Mouse (Mus musculus) testis, postnatal 14 days (tissue): Measurements from ENCODE around the gene Lrrc71.

Experiments
- DNase-seq: peaks from one replicate; pipeline ENCODE4 v3.0.0; 2021; ENCODE audit warnings: low spot score

The Lrrc71 gene

GRCm38 (mm10) chr3:87763683-87764289, 15.4 kb upstream of the Lrrc71 start:
- DNase-seq, result peak; percentile 69

- DNase-seq, result no peak
Observed at GRCm38 (mm10) chr3:87763202-87763601, 14.8 kb upstream of the Lrrc71 start.

DNA sequence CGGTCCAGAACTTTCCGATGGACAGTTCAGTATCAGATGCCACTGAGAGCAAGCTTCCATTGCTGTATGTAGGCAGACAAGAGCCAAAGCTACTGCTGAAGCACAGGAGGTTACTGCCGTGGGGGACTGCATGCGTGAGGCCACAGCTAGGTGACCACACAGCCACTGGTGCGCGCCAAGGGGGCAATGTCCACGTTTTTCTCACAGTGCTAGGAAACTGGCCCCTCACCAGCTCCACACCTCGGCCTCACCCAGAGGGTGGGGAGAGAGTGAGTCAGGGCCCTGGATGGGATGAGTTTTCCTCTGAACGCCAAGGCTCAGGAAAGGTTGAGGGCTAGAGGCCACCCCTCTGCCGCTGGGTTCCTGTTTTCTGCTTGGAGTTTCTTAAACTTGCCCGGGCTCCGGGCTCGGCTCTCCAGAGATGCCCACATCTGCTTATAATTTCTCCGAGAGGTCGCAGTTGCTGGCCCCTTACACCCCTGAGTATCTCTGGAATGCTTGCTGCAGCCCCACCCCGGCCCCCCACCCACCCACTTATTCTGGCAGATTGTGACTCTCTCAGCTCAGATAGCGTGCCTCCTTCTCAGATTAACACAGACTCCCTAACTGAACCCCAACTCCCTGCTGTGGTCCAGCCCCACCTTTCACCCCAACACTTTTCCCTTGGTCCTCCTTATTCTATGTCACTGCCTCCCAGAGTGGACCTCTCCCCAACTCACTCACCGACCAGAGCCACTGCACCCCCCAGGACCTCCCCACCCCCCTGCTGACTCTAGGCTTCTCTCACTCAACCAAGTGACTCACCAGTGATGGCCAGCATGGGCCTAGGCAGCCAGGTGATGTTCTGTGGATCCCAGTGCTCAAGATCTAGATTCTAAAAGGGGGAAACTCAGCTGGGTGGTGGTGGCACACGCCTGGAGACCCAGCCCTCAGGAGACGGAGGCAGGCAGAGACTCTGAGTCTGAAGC, 13.3 kb upstream of the Lrrc71 start:
- DNase-seq, result no peak

DNA sequence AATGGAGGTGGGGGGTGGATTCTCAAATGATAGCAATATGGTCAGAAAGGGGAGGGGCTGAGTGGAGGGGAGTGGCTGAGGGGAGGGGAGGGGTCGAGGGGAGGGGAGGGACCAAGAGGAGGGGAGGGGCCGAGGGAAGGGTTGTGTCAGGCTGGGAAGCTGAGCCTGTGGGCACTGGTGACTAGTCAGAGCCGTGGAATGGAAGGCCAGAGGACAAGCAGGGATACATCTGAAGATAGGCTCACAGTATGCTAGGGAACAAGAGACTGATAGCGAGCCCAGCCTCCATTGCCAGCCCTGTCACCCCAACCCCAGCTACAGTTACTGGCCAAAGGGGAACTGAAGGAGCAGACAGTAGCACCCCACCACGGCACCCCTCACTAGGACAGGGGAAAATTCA, 10.2 kb upstream of the Lrrc71 start:
- no peak for DNase-seq

- no peak for DNase-seq
Observed at GRCm38 (mm10) chr3:87756488-87756887, 8.1 kb upstream of the Lrrc71 start.

DNA sequence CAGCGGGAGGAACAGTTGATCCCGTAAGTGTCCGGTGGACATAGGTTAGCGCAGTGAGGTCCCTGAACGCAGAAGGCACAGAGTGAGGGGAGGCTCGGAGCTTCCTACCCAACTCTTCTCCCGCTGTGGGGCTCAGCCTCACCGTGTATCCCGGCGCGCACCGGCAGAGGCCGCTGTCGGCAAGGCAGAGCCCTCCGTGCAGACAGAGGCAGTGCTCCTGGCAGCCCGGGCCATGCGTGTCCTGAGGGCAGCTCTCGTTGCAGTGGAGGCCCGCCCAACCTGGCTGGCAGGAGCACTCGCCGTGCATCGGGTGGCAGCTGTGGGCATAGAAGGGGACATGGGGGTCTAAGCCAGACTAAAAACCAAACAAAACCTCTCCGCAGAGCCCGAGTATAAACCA, 7.5 kb upstream of the Lrrc71 start:
- peak; percentile 83 for DNase-seq

GRCm38 (mm10) chr3:87753829-87754228, 5.4 kb upstream of the Lrrc71 start:
- no peak for DNase-seq

DNA sequence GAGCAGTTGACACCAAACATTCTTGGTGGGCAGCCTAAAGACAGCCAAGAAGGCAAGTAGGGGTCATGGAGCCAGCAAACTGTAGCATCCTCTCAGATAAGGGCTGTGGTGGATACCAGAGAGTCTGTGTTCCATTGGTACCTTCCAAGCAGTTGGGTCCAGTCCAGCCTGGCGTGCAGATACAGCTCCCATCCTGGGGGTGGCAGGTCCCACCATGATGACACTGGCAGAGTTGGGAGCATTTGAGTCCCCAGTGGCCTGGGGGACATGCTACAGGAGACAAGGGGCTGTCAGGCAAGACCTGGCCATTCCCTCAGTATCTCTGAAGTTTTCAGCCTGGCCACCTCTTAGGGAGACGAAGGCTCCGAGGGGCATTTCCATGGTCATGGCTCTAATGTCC, 4.1 kb upstream of the Lrrc71 start:
- DNase-seq, result no peak

DNA sequence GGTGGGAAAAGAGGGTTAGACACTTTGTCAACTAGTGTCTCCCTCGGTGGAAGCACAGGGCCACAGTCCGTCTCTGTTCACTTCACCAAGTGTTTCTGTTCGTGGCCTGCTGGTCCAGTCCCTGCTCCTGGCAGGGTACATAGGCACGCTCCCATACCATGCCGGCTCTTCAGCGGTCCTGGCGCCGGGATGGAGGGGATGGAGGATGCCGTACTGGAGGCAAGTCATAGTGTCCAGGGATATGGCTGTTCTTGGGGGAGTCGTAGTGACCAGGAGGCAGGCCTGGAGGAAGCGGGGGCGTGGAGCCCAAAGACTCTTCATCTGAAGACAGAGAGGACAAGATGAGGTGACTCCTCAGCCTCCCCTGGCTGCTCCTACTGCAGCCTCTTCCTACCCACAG, 1.6 kb upstream of the Lrrc71 start:
- no peak for DNase-seq

GRCm38 (mm10) chr3:87749036-87749435, 611 bp upstream of the Lrrc71 start:
- DNase-seq, result no peak

DNA sequence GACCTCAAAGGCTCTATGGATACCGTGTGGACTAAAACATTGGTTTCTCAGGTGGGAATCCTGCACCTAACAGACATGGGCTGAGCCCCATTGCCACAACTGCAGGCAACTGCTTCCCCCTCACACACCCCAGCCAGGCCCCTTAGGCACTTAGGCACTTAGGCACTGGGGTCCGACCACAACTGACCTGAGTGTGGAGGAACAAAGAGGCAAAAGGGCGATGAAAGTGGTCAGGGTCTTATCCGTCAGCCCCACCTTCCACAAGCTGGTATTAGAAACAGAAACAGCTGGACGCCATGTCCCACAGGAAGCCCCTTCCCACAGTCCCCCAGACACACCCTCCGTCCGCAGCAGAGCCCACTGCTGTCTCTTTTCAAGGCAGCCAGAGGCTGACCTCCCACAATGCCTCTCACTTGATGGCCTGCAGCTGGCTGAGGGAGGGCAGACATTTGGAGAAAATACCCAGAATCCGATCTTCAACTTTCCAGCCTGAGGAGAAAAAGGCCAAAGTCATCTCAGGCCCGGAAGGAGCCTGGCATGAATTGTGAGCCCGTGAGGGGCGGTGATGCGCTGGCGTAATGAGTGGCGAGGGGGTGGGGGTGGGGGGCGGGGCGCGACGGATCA, 3.3 kb downstream of the Lrrc71 start:
- DNase-seq, result no peak

GRCm38 (mm10) chr3:87743927-87744326, 4.5 kb downstream of the Lrrc71 start:
- DNase-seq, result no peak

GRCm38 (mm10) chr3:87742735-87743134, 5.7 kb downstream of the Lrrc71 start:
- no peak for DNase-seq

- DNase-seq, result no peak
Observed at GRCm38 (mm10) chr3:87742013-87742412, 6.4 kb downstream of the Lrrc71 start.

DNA sequence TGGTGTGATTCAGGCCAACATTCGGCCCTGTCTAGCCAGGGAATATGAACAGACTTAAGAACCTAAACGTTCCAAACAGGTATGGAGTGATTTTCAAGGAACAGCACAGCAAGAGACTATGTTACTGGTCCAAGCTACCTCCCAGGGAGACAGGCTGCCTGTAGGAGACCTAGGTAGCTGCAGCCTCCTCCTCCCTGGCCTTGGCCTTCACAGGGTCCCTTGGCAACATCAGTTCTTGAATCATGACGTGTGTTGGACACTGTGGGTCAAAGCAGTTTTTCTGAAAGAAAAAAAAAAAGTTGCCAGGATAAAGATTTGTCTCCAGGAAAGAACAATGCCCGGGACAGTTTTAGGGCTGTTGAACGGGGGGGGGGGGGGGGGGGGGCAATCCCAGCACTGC, 9.5 kb downstream of the Lrrc71 start:
- no peak for DNase-seq

GRCm38 (mm10) chr3:87735335-87735734, 13.1 kb downstream of the Lrrc71 start:
- no peak for DNase-seq

DNA sequence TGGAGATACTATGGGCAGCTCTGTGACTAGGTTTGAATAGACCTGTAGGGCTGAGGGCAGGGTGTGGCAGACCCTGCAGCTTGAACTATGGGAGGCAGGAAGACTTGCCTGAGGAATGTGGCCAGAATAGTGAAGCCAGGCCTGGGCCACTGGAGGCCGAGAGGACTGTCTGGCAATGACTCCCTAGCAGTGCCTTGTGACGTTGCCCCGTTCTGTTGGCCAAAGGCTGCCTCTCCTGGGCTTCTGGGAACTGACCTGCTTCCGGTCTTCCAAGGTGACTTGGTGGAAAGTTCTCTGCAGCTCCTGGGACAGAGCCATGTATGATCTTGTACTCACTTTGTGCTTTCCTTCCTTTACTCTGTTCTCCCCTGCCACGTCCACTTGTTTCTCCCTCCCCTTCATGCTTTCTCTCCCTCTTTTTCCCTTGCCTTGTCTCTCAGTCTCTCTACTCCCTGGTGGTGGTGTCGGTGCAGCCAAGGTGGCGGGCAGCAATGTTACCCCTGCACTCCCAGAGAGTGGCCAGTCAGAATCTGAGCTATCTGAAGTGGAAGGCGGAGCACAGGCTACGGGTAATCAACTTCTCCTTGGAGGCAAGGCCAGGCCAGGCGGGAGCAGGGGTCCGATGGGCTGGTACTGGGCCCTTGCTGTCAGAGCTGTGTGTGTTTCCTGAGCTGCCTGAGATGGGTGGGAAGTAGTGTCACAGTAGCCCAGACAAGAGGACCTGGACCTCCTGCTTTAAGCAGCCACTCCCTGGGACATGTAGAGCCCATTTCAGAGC, 14.3 kb downstream of the Lrrc71 start:
- no peak for DNase-seq

- DNase-seq, result no peak
Observed at GRCm38 (mm10) chr3:87733098-87733497, 15.3 kb downstream of the Lrrc71 start.

DNA sequence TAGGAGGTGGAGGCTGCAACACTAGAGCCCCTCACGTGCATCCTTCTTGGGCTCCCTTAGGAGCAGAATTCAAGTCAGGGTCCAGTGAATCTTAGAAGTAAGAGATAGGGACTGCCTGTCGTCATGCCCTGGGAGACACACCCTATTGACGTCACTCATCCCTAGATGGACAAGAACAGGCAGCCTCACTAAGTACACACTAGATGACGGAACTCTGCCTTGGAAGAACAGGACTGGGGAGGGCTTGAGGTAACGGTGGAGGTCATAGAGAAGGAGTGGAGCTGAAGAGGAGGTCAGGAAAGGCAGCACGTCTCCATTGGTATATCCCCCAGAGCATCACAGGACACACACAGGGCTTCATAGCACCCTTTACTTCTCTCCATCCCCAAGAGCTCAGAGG, 19.7 kb downstream of the Lrrc71 start:
- DNase-seq, result no peak

DNA sequence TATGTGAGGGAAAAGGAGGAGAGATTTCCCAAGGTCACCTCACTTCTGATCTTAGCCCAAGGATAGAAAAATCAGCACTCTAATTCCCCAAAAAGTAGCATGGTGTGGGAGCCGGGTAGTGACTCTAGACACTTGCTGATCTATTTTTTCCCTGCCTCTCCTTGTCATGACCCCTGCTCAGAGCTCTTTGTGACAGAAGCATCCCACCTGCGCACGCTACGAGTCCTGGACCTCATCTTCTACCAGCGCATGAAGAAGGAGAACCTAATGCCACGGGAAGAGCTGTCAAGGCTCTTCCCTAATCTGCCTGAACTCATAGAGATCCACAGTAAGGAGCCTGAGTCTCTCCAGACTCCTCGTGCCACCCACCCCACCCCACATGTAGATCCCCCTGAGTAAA, 22.2 kb downstream of the Lrrc71 start:
- DNase-seq, result no peak

- DNase-seq, result no peak
Observed at GRCm38 (mm10) chr3:87725396-87726160, 22.8 kb downstream of the Lrrc71 start.
